Mouse (Mus musculus) bone marrow macrophage, adult 2 months (primary cell): ENCODE measurements at regions not wholly inside any gene's neighbourhood (a gene's known extent, or its start where the extent isn't known, plus 50 kb on each side); places are given as distances from the start of the nearest gene placed in this dataset.

Experiments
- CTCF ChIP-seq: IDR thresholded peaks from 2 replicates; pipeline ENCODE4 v1.5.1; 2012; ENCODE audit warnings: low read depth, mild to moderate bottlenecking, low read length, moderate library complexity
- POLR2A ChIP-seq: IDR thresholded peaks from 2 replicates; pipeline ENCODE4 v1.6.1; 2012; ENCODE audit warnings: mild to moderate bottlenecking, low read depth, low read length, borderline replicate concordance

GRCm38 (mm10) chr11:18163156-18164024 is 209.7 kb upstream of the Etaa1 start:
- TF ChIP-seq CTCF, result no peak
- no peak for TF ChIP-seq POLR2A
